Mouse (Mus musculus) CH12.LX (cell line): Measurements from ENCODE around the gene Macrod1.

ENCODE experiments used
- CTCF ChIP-seq, 2 experiments: IDR thresholded peaks in 1 of 2; conservative IDR thresholded peaks in 1 of 2; 2 replicates each; pipeline ENCODE4 v1.5.1; 2011 to 2012; ENCODE audit warnings: low read depth in 2 of 2, low read length in 2 of 2, improper control_type of control experiment in 1 of 2, inconsistent platforms in 1 of 2, mild to moderate bottlenecking in 1 of 2, moderate library complexity in 1 of 2
- JUND ChIP-seq: conservative IDR thresholded peaks from 2 replicates; pipeline ENCODE4 v1.6.1; 2011; ENCODE audit warnings: low read depth, low read length, improper control_type of control experiment
- MYC ChIP-seq: IDR thresholded peaks from 2 replicates; pipeline ENCODE4 v1.6.1; 2011; ENCODE audit warnings: low read depth, mild to moderate bottlenecking, improper control_type of control experiment, low read length
- POLR2A ChIP-seq: IDR thresholded peaks from 2 replicates; pipeline ENCODE4 v1.6.1; 2011; ENCODE audit warnings: low read depth, mild to moderate bottlenecking, improper control_type of control experiment, low read length

- no peak for TF ChIP-seq JUND
- no peak for TF ChIP-seq CTCF (conservative IDR thresholded peaks at IDR 0.05 in 1 of 2, IDR thresholded peaks at IDR 0.05 in 1 of 2; ENCODE audit: low read depth in 2 of 2, low read length in 2 of 2)
- TF ChIP-seq POLR2A = no peak
- TF ChIP-seq MYC = no peak
These were observed 110.2 kb downstream of the Macrod1 start for GRCm38 (mm10) chr19:7166767-7167166.
